Mouse (Mus musculus) spleen, postnatal 4 days (tissue): ENCODE measurements around the gene Gm4181.
"Not testable (repeated sequence)": the region's sequence is repeated elsewhere in the genome, so short reads cannot be mapped to it uniquely, and the experiment has no call there.

Experiments used
- DNase-seq, 2 experiments: peaks; one replicate each; pipeline ENCODE4 v3.0.0; 2022; ENCODE audit warnings: low spot score in 2 of 2

The Gm4181 gene

GRCm38 (mm10) chr14:51635566-51635965 is at the start of gene Gm4181:
Gene Gm4181 (minus strand): TSS chr14:51635666.
- not testable (repeated sequence) for DNase-seq

- no peak for DNase-seq
Observed at GRCm38 (mm10) chr14:51677269-51677668, 41.8 kb upstream of the Gm4181 start.

GRCm38 (mm10) chr14:51632426-51632825 is 3.0 kb downstream of the Gm4181 start:
- peak; percentile 37 to 73 for DNase-seq

GRCm38 (mm10) chr14:51611210-51611609 is 24.3 kb downstream of the Gm4181 start, which contains the start of gene Gm17078:
Gene Gm17078 (minus strand): TSS chr14:51611310.
- no peak for DNase-seq

- not testable (repeated sequence) for DNase-seq
Observed at GRCm38 (mm10) chr14:51592039-51592438, 43.4 kb downstream of the Gm4181 start, which contains the start of gene Gm17174. Gene Gm17174 (minus strand): TSS chr14:51592139.
